Mouse (Mus musculus) cortical plate, adult 2 months (tissue): ENCODE results near the gene Dkk2. TPM values are rescaled to one million over a fixed set of nuclear protein-coding genes. Genes with fewer than 3 reads are reported as not detected.

Experiments
- H3K27ac ChIP-seq: fragments of 200-500 bp; 2 replicates; pipeline ENCODE4 v1.5.1; 2012; ENCODE audit warnings: low read length, control low read depth, inconsistent platforms; ENCODE audit not compliant: insufficient read depth
- H3K4me1 ChIP-seq: fragments of 200-500 bp; 2 replicates; pipeline ENCODE4 v1.6.1; 2011; ENCODE audit warnings: low read length; ENCODE audit not compliant: control insufficient read depth, insufficient read depth
- H3K4me3 ChIP-seq: fragments of 200-500 bp; 2 replicates; pipeline ENCODE4 v1.5.1; 2011; ENCODE audit warnings: mild to moderate bottlenecking, low read length, control low read depth; ENCODE audit not compliant: insufficient read depth
- CTCF ChIP-seq: fragments of 200-500 bp; IDR thresholded peaks from 2 replicates; pipeline ENCODE4 v1.5.1; 2011; ENCODE audit warnings: mild to moderate bottlenecking, control low read depth, low read length; ENCODE audit not compliant: insufficient read depth; ENCODE audit errors: extremely low read depth
- POLR2A ChIP-seq: fragments of 200-500 bp; IDR thresholded peaks from 2 replicates; pipeline ENCODE4 v1.6.1; 2011; ENCODE audit warnings: mild to moderate bottlenecking, low read length, control low read depth; ENCODE audit not compliant: insufficient read depth; ENCODE audit errors: extremely low read depth
- polyA plus RNA-seq: library from polyadenylated mRNA; depleted of rRNA; stranded (reverse); fragments of >200 nt; gene quantifications from 2 replicates; pipeline ENCODE4 v1.2.3, GENCODE M21; 2012

Gene Dkk2
- polyA plus RNA-seq, 1 experiment, result 0.35 TPM

- no peak for TF ChIP-seq POLR2A
- TF ChIP-seq CTCF, result no peak
- Histone ChIP-seq H3K27ac (no peak overlapping the region), H3K4me1 (no peaks in the 10 kb centered on the region), H3K4me3 (no peak overlapping the region)
Measured at GRCm38 (mm10) chr3:132168911-132169310, 83.8 kb downstream of the Dkk2 start.

- H3K27ac ChIP-seq, result no peak overlapping the region
- no peaks in the 10 kb centered on the region for H3K4me1 ChIP-seq
- H3K4me3 ChIP-seq, result no peak overlapping the region
- TF ChIP-seq CTCF, result no peak
- no peak for TF ChIP-seq POLR2A
Measured at GRCm38 (mm10) chr3:132186888-132187552, 101.9 kb downstream of the Dkk2 start.

GRCm38 (mm10) chr3:132201950-132202349, 116.9 kb downstream of the Dkk2 start:
- Histone ChIP-seq H3K4me1 (no peaks in the 10 kb centered on the region), H3K27ac (no peak overlapping the region), H3K4me3 (no peak overlapping the region)
- no peak for TF ChIP-seq CTCF
- no peak for TF ChIP-seq POLR2A

GRCm38 (mm10) chr3:132202665-132203064, 117.6 kb downstream of the Dkk2 start:
- Histone ChIP-seq H3K4me1 (no peaks in the 10 kb centered on the region), H3K27ac (no peak overlapping the region), H3K4me3 (no peak overlapping the region)
- TF ChIP-seq CTCF (no peak), POLR2A (no peak)

GRCm38 (mm10) chr3:132207469-132207868, 122.4 kb downstream of the Dkk2 start:
- TF ChIP-seq POLR2A (no peak), CTCF (peak; percentile 52)
- no peak overlapping the region for H3K27ac ChIP-seq
- no peaks in the 10 kb centered on the region for H3K4me1 ChIP-seq
- H3K4me3 ChIP-seq, result no peak overlapping the region

- Histone ChIP-seq H3K4me3 (no peak overlapping the region), H3K27ac (no peak overlapping the region), H3K4me1 (no peaks in the 10 kb centered on the region)
- no peak for TF ChIP-seq POLR2A
- TF ChIP-seq CTCF, result no peak
Measured at GRCm38 (mm10) chr3:132211260-132211659, 126.2 kb downstream of the Dkk2 start.

GRCm38 (mm10) chr3:132219977-132220487, 134.9 kb downstream of the Dkk2 start:
- Histone ChIP-seq H3K4me3 (no peak overlapping the region), H3K27ac (no peak overlapping the region), H3K4me1 (no peaks in the 10 kb centered on the region)
- TF ChIP-seq CTCF (no peak), POLR2A (no peak)

- Histone ChIP-seq H3K4me1 (no peaks in the 10 kb centered on the region), H3K4me3 (no peak overlapping the region), H3K27ac (no peak overlapping the region)
- TF ChIP-seq CTCF (no peak), POLR2A (no peak)
Measured at GRCm38 (mm10) chr3:132227622-132228021, 142.5 kb downstream of the Dkk2 start.
